Mouse (Mus musculus) megakaryocyte, embryonic 14.5 days (primary cell): ENCODE measurements at regions not wholly inside any gene's neighbourhood (a gene's known extent, or its start where the extent isn't known, plus 50 kb on each side); places are given as distances from the start of the nearest gene placed in this dataset.

Experiments used
- H3K27me3 ChIP-seq: replicated peaks from 2 replicates; pipeline ENCODE3; 2012; ENCODE audit warnings: inconsistent platforms
- H3K36me3 ChIP-seq: replicated peaks from 2 replicates; pipeline ENCODE3; 2012; ENCODE audit warnings: low read length, inconsistent platforms, mixed read lengths
- H3K4me1 ChIP-seq: 2 replicates; pipeline ENCODE4 v1.6.1; 2012; ENCODE audit warnings: inconsistent platforms
- H3K4me3 ChIP-seq: replicated peaks from 2 replicates; pipeline ENCODE3; 2012; ENCODE audit warnings: moderate library complexity, mild to moderate bottlenecking, inconsistent platforms
- H3K9me3 ChIP-seq: 2 replicates; pipeline ENCODE4 v1.6.1; 2012; ENCODE audit warnings: inconsistent platforms
- FLI1 ChIP-seq: IDR thresholded peaks from 2 replicates; pipeline ENCODE4 v1.6.1; 2012; ENCODE audit warnings: low read length, inconsistent platforms, mixed read lengths
- GATA1 ChIP-seq: IDR thresholded peaks from 3 replicates; pipeline ENCODE4 v1.6.1; 2012; ENCODE audit warnings: mixed read lengths, low read length, inconsistent platforms, borderline replicate concordance

DNA sequence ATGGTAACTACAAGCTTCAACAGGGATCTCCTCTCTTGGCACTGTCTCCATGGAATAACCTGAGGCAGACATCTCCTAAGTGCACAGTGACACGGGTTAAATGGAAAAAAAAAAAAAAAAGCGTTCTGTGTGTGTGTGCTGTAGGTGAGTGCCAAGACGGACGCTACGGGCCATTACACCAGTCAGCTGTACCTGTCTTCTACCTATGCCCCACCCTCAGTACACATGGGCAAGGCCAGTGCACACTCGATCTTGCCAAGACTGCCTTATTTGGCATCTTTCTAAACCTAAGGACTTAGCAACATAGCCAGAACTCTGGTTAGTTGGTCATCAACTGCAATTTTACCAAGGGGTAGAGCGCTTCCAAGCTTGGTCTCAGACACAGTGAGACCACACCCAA lies 173.1 kb upstream of the Dyrk2 start:
- Histone ChIP-seq H3K27me3 (no peaks in the 10 kb centered on the region), H3K36me3 (no peaks in the 10 kb centered on the region), H3K9me3 (no peaks in the 10 kb centered on the region), H3K4me3 (no peak overlapping the region), H3K4me1 (peaks cover 47% of the 10 kb centered on the region)
- TF ChIP-seq FLI1, result no peak
- TF ChIP-seq GATA1, result no peak

DNA sequence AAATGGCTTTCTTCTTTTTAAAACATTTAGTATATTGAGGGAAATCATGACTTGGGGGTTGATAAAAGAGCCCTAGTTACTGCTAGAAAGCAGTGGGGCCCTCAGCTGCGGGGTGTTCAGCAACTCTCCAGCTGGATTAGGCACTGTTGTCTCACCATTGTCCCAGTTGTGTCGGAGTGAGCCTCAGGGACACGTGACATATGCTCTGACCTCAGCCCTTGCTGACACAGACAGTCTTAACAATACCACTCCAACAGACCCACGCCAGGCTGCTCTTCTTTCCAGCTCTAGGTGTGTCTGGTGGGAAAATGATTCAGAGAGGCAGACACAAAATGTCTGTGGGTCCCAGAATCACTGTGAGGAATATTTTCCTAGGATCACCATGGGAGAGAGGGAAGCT lies 170.2 kb upstream of the Dyrk2 start:
- no peaks in the 10 kb centered on the region for H3K36me3 ChIP-seq
- peaks cover 11% of the 10 kb centered on the region for H3K9me3 ChIP-seq
- TF ChIP-seq FLI1 (no peak), GATA1 (no peak)
- peaks cover 12% of the 10 kb centered on the region for H3K27me3 ChIP-seq
- H3K4me1 ChIP-seq, result peaks cover 54% of the 10 kb centered on the region
- H3K4me3 ChIP-seq, result peak overlapping the region; percentile 76

DNA sequence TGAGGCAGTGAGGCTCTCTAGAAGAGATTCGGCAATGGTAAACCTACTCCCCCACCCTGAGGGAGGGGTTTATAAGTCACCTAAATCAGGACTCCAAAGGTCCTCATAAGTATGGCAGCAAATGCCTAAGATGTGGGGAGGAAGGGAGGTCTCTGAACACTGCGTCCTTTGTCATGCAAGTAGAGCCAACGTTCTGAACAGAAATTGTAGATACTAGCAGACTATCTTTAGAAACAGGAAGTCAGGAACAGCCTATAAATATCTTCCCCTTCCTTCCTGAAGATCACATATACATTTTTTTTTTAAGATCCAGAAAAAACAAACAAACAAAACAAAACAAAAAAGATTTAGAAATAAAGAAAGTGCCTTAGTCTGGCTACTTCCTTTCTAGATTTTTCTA lies 169.7 kb upstream of the Dyrk2 start:
- no peaks in the 10 kb centered on the region for H3K36me3 ChIP-seq
- H3K9me3 ChIP-seq, result peaks cover 11% of the 10 kb centered on the region
- H3K4me1 ChIP-seq, result peaks cover 54% of the 10 kb centered on the region
- peaks cover 15% of the 10 kb centered on the region for H3K27me3 ChIP-seq
- H3K4me3 ChIP-seq, result peak overlapping the region; percentile 33
- TF ChIP-seq GATA1, result no peak
- no peak for TF ChIP-seq FLI1

DNA sequence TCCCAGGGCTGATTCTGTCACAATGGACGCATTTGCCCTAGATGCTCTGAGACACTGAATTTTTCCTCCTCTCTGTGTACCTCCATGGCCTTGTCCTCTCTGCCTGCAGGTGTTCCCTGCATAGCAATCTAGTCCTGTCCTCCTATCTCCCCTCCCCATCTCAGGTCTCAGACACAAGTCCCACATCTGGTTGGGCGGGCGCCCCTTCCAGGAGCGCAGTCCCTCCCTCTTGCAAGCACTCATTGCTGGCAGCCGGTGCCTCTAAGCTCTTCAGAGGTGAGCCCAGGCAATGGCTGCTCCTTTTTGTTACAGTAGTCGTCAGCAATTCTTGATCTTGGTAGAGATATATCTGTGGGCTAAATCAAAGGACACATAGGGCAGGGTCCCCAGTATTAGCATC lies 169.0 kb upstream of the Dyrk2 start:
- peaks cover 11% of the 10 kb centered on the region for H3K9me3 ChIP-seq
- peaks cover 54% of the 10 kb centered on the region for H3K4me1 ChIP-seq
- no peak overlapping the region for H3K4me3 ChIP-seq
- H3K27me3 ChIP-seq, result peaks cover 18% of the 10 kb centered on the region
- no peak for TF ChIP-seq FLI1
- TF ChIP-seq GATA1, result no peak
- H3K36me3 ChIP-seq, result no peaks in the 10 kb centered on the region

DNA sequence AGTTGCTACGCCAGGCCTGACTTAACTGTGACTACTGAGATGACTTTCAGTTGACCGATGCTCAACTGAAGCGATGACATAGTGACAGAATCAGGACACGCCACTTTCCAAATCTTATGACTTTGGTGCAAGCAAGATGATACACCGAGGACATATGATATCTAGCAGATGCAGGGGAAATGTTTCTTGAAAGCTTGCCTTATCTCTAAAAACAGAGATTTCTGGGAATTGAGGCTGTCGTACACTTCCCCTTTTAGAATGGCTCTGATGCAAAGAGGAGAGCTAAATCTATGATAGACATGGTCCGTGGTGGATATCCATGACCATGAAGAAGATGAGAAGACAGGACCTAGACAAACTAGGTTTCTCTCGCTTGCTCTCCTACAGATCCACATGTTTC lies 167.8 kb upstream of the Dyrk2 start:
- Histone ChIP-seq H3K4me3 (no peak overlapping the region), H3K27me3 (peaks cover 18% of the 10 kb centered on the region), H3K4me1 (peaks cover 49% of the 10 kb centered on the region), H3K36me3 (no peaks in the 10 kb centered on the region), H3K9me3 (peaks cover 11% of the 10 kb centered on the region)
- TF ChIP-seq GATA1, result no peak
- no peak for TF ChIP-seq FLI1

DNA sequence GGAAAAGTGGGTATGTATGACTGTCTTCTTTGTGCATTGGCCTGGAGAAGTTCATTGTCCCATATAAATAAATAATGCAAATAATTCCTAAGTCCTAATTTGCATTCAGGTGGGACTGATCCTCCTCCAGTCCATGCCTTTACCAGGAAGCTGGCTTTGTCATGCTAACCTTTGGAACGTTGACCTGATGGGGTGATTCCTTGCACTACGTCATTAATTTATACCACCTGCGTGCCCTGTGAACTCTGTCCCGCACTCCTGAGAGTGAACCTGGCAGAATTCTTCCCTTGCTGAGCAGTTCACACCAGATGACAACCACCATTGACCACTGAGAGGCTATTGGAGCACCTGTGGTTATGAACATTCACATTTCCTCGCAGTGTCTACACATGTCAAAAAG lies 165.9 kb upstream of the Dyrk2 start:
- no peak for TF ChIP-seq GATA1
- TF ChIP-seq FLI1, result no peak
- Histone ChIP-seq H3K36me3 (no peaks in the 10 kb centered on the region), H3K9me3 (peaks cover 11% of the 10 kb centered on the region)

DNA sequence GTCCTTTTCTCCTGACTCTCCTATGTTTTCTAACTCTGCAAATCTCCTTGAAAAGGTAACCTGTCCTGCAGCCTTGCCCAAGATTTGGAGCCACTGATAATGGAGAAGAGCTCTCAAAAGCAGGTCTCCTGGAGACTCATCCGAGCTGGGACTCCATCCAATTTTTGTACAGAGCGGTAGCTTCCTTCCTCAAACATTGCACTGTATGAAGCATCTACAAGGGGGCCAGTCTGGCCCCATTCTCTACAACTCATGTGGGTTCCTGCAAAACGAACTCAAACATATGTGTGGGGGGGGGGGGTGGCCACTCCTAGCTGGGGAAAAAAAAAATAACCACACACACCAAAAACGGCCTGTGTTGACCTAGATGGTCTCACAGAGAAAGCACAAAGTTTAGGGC lies 164.4 kb upstream of the Dyrk2 start:
- Histone ChIP-seq H3K27me3 (peaks cover 18% of the 10 kb centered on the region), H3K4me1 (peaks cover 18% of the 10 kb centered on the region), H3K4me3 (no peak overlapping the region), H3K9me3 (peaks cover 11% of the 10 kb centered on the region), H3K36me3 (no peaks in the 10 kb centered on the region)
- TF ChIP-seq GATA1, result no peak
- no peak for TF ChIP-seq FLI1

More for the DNA sequence above, 165.9 kb upstream of the Dyrk2 start:
- Histone ChIP-seq H3K4me1 (peaks cover 33% of the 10 kb centered on the region), H3K4me3 (no peak overlapping the region), H3K27me3 (peaks cover 18% of the 10 kb centered on the region)

DNA sequence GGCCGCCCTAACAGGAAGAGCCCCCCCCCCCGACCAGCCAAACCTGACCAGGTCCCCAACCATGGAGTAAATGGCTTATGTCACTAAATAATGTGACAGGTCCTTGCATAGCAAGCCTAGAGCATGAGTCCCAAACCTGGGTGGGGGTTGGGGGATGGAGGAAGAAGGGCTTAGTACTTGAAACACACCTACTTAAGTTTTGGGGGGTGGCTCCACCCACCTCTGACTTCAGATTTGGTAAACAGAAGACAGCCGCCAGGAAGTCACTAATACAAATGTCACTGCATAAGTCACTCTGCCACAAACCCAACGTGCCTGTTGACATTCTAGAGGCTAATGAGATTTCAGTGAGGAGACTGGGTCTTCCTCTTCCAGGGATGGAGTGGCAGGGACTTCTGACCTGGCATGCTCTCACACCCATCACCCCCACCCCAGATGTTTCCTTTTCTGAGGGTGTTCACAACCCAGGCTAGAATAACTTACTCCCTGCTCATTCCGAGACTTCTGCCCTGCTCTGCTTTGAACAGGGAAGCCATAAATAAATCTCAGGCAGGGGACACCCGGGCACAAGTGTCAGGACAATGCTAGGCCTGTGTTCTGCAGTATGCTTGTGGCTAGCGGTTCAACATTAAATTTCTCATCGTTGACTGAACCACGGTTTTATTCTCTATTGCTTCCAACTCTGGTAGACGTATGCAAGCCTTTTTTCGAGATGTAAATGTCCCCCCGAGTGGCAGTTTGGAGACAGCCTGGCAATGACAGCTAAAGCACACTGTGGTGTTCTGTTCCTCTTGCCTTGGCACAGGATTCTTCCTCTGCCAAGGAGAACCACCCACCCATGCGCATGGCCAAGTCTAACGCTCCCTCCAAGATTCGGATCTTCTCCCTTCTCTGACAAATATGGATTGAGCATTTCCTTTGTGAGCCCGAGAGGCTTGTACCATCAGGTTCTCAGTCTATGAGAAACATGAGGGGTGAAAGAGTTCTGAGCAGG lies 161.6 kb upstream of the Dyrk2 start:
- Histone ChIP-seq H3K27me3 (peaks cover 18% of the 10 kb centered on the region), H3K36me3 (no peaks in the 10 kb centered on the region), H3K4me3 (no peak overlapping the region), H3K9me3 (peaks cover 4% of the 10 kb centered on the region; the same call in 1 of the 2 replicates), H3K4me1 (peaks cover 20% of the 10 kb centered on the region)
- TF ChIP-seq FLI1 (no peak), GATA1 (no peak)

DNA sequence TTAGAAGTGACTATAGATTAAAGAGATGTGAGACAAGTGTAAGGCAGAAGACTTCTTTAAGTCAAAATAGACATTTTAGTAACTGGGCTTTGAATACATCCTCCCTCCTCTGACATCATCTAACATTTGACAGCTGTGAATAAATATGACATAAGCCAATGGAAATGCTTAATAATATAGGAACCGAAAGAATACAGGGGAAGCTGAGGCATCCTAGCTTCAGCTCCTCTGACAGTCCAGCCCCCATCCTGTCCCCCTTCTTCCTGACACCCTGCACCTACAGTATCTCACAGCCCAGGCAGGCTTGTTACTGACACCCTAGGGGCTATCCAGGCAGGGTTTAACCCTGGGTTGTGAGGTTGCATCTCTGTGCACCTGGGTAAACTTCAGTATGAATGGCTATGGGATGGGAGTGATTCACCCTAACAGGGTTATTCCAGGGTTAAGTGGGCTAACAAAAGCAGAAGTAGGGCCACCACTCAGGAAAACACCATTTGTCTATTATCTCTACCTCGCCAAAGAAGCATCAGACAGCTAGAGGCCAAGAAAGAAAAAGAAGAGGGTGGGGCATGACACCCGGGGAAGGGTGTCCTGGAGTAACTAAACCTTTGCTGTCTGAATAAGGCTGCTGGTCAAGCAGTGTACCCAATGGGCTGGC lies 158.6 kb upstream of the Dyrk2 start:
- peaks cover 22% of the 10 kb centered on the region for H3K27me3 ChIP-seq
- no peak for TF ChIP-seq FLI1
- TF ChIP-seq GATA1, result no peak

More for the DNA sequence above, 158.6 kb upstream of the Dyrk2 start:
- Histone ChIP-seq H3K9me3 (no peaks in the 10 kb centered on the region), H3K4me1 (peaks cover 20% of the 10 kb centered on the region), H3K4me3 (peak overlapping the region; percentile 11), H3K36me3 (no peaks in the 10 kb centered on the region)
